Mouse (Mus musculus) CH12.LX (cell line): Measurements from ENCODE around the gene Tada1. TPM values are rescaled to one million over a fixed set of nuclear protein-coding genes. Genes with fewer than 3 reads are reported as not detected.

ENCODE experiments used
- DNase-seq: peaks from one replicate; pipeline ENCODE4 v3.0.0-alpha.2; 2013; ENCODE audit errors: extremely low read depth
- H3K27ac ChIP-seq: 2 replicates; pipeline ENCODE4 v1.5.1; 2012; ENCODE audit warnings: low read depth, mild to moderate bottlenecking, control low read depth, moderate library complexity; ENCODE audit not compliant: insufficient read depth
- H3K27me3 ChIP-seq: replicated peaks from 2 replicates; pipeline ENCODE3; 2012; ENCODE audit warnings: inconsistent platforms
- H3K36me3 ChIP-seq, 2 experiments: replicated peaks in 1 of 2; 2 replicates each; pipeline versions ENCODE3 to v1.6.1; 2012; ENCODE audit warnings: inconsistent platforms in 1 of 2, low read length in 1 of 2, mild to moderate bottlenecking in 1 of 2, mixed read lengths in 1 of 2, moderate library complexity in 1 of 2; ENCODE audit not compliant: control insufficient read depth in 1 of 2, insufficient read depth in 1 of 2
- H3K4me1 ChIP-seq, 2 experiments: 2 replicates each; pipeline ENCODE4 v1.6.1; 2012; ENCODE audit warnings: inconsistent platforms in 1 of 2, moderate library complexity in 1 of 2; ENCODE audit not compliant: insufficient read depth in 2 of 2, control insufficient read depth in 1 of 2
- H3K4me2 ChIP-seq: 2 replicates; pipeline ENCODE4 v1.6.1; 2012; ENCODE audit warnings: low read depth, mild to moderate bottlenecking, control low read depth; ENCODE audit not compliant: poor library complexity, insufficient read depth, severe bottlenecking
- H3K4me3 ChIP-seq, 3 experiments: fragments of 150-350 bp in 1 of 3; sonication (generic) in 1 of 3; replicated peaks in 1 of 3; 2 replicates each; pipeline versions ENCODE3 to v1.5.1; 2011 to 2012; ENCODE audit warnings: low read depth in 2 of 3, low read length in 2 of 3, mild to moderate bottlenecking in 2 of 3, moderate library complexity in 2 of 3, control low read depth in 1 of 3, improper control_type of control experiment in 1 of 3, inconsistent platforms in 1 of 3, mixed read lengths in 1 of 3; ENCODE audit not compliant: poor library complexity in 1 of 3
- H3K79me2 ChIP-seq: replicated peaks from 2 replicates; pipeline ENCODE4 v1.6.1; 2012; ENCODE audit warnings: mild to moderate bottlenecking, moderate library complexity; ENCODE audit not compliant: control insufficient read depth, poor library complexity, insufficient read depth, severe bottlenecking; ENCODE audit errors: extremely low read depth
- H3K9ac ChIP-seq: 2 replicates; pipeline ENCODE4 v1.6.1; 2012; ENCODE audit warnings: low read depth, mild to moderate bottlenecking, control low read depth, moderate library complexity; ENCODE audit not compliant: insufficient read depth
- H3K9me3 ChIP-seq: replicated peaks from 2 replicates; pipeline ENCODE3; 2012; ENCODE audit warnings: low read length, inconsistent platforms, mixed read lengths
- CTCF ChIP-seq, 2 experiments: IDR thresholded peaks in 1 of 2; conservative IDR thresholded peaks in 1 of 2; 2 replicates each; pipeline ENCODE4 v1.5.1; 2011 to 2012; ENCODE audit warnings: low read depth in 2 of 2, low read length in 2 of 2, improper control_type of control experiment in 1 of 2, inconsistent platforms in 1 of 2, mild to moderate bottlenecking in 1 of 2, moderate library complexity in 1 of 2
- E2F4 ChIP-seq: IDR thresholded peaks from 2 replicates; pipeline ENCODE4 v1.6.1; 2011; ENCODE audit warnings: low read depth, low read length, improper control_type of control experiment; ENCODE audit not compliant: insufficient replicate concordance
- ETS1 ChIP-seq: conservative IDR thresholded peaks from 2 replicates; pipeline ENCODE4 v1.6.1; 2012; ENCODE audit warnings: low read depth, mild to moderate bottlenecking, inconsistent platforms, low read length, improper control_type of control experiment, moderate library complexity
- GABPA ChIP-seq: IDR thresholded peaks from 2 replicates; pipeline ENCODE4 v1.6.1; 2012; ENCODE audit warnings: low read depth, low read length, improper control_type of control experiment, inconsistent platforms; ENCODE audit not compliant: insufficient replicate concordance
- JUND ChIP-seq: conservative IDR thresholded peaks from 2 replicates; pipeline ENCODE4 v1.6.1; 2011; ENCODE audit warnings: low read depth, low read length, improper control_type of control experiment
- KAT2A ChIP-seq: IDR thresholded peaks from 2 replicates; pipeline ENCODE4 v1.6.1; 2012; ENCODE audit warnings: low read length, improper control_type of control experiment, inconsistent platforms; ENCODE audit not compliant: insufficient replicate concordance
- MAX ChIP-seq: IDR thresholded peaks from 2 replicates; pipeline ENCODE4 v1.6.1; 2011; ENCODE audit warnings: low read length, improper control_type of control experiment
- MXI1 ChIP-seq: IDR thresholded peaks from 2 replicates; pipeline ENCODE4 v1.6.1; 2011; ENCODE audit warnings: mild to moderate bottlenecking, low read depth, low read length, improper control_type of control experiment
- MYC ChIP-seq: IDR thresholded peaks from 2 replicates; pipeline ENCODE4 v1.6.1; 2011; ENCODE audit warnings: low read depth, mild to moderate bottlenecking, improper control_type of control experiment, low read length
- PAX5 ChIP-seq: IDR thresholded peaks from 2 replicates; pipeline ENCODE4 v1.6.1; 2012; ENCODE audit warnings: low read length, inconsistent platforms, mixed read lengths
- POLR2A ChIP-seq: IDR thresholded peaks from 2 replicates; pipeline ENCODE4 v1.6.1; 2011; ENCODE audit warnings: low read depth, mild to moderate bottlenecking, improper control_type of control experiment, low read length
- POLR2AphosphoS2 ChIP-seq: IDR thresholded peaks from 2 replicates; pipeline ENCODE4 v1.6.1; 2011; ENCODE audit warnings: low read depth, low read length, improper control_type of control experiment
- RAD21 ChIP-seq: IDR thresholded peaks from 2 replicates; pipeline ENCODE4 v1.6.1; 2011; ENCODE audit warnings: low read depth, mild to moderate bottlenecking, low read length, improper control_type of control experiment, moderate library complexity
- SMC3 ChIP-seq: IDR thresholded peaks from 2 replicates; pipeline ENCODE4 v1.6.1; 2011; ENCODE audit warnings: low read depth, low read length, improper control_type of control experiment
- TBP ChIP-seq: conservative IDR thresholded peaks from 2 replicates; pipeline ENCODE4 v1.6.1; 2011; ENCODE audit warnings: low read depth, low read length, improper control_type of control experiment
- TCF12 ChIP-seq: IDR thresholded peaks from 2 replicates; pipeline ENCODE4 v1.6.1; 2014; ENCODE audit warnings: low read depth, mild to moderate bottlenecking, inconsistent platforms, low read length, improper control_type of control experiment
- UBTF ChIP-seq: IDR thresholded peaks from 2 replicates; pipeline ENCODE4 v1.6.1; 2012; ENCODE audit warnings: low read depth, mild to moderate bottlenecking, inconsistent platforms, low read length, improper control_type of control experiment, moderate library complexity
- USF1 ChIP-seq: IDR thresholded peaks from 2 replicates; pipeline ENCODE4 v1.6.1; 2014; ENCODE audit warnings: low read depth, mild to moderate bottlenecking, inconsistent platforms, low read length, improper control_type of control experiment
- USF2 ChIP-seq: conservative IDR thresholded peaks from 2 replicates; pipeline ENCODE4 v1.6.1; 2011; ENCODE audit warnings: low read depth, low read length, improper control_type of control experiment
- ZKSCAN1 ChIP-seq: IDR thresholded peaks from 2 replicates; pipeline ENCODE4 v1.6.1; 2012; ENCODE audit warnings: low read depth, inconsistent platforms, low read length, improper control_type of control experiment, borderline replicate concordance
- dilution Hi-C: fragments of 300-500 bp; cut with MboI; formaldehyde crosslinking; loops from 2 replicates; pipeline ENCODE4 v1.14.3; 2020; ENCODE audit warnings: low sequenced_read_pairs; ENCODE audit not compliant: extremely low pct_unique_long_range_greater_than_20kb, extremely low pct_ligation_motif_present
- in situ Hi-C: fragments of 300-500 bp; cut with MboI; formaldehyde crosslinking; loops from 3 replicates; pipeline ENCODE4 v1.14.3; 2019; ENCODE audit warnings: low sequenced_read_pairs, low pct_ligation_motif_present, low pct_unique_long_range_greater_than_20kb, mixed read lengths
- polyA plus RNA-seq: library from polyadenylated mRNA; unstranded; fragments of >175 nt; gene quantifications from 2 replicates; pipeline ENCODE4 v1.2.1, GENCODE M21; 2012; ENCODE audit warnings: low read depth; ENCODE audit not compliant: insufficient read length
- total RNA-seq, 2 experiments: library from RNA; depleted of rRNA; stranded (reverse); fragments of 300-350 nt in 1 of 2; fragments of >200 nt in 1 of 2; gene quantifications; 2 replicates each; pipeline ENCODE4 v1.2.3; 2012 to 2014

Tada1 gene
- total and polyA plus RNA-seq, 3 experiments, result 46.3 to 80.1 (median 49.6) TPM

GRCm38 (mm10) chr1:166389406-166390125 lies 10.7 kb downstream of the Tada1 start:
- Histone ChIP-seq H3K4me1 (no peaks in the 10 kb centered on the region), H3K4me2 (no peak overlapping the region), H3K9me3 (no peaks in the 10 kb centered on the region), H3K36me3 (peaks cover 54 to 95% of the 10 kb centered on the region in 2 experiments), H3K4me3 (no peak overlapping the region), H3K27ac (no peak overlapping the region), H3K79me2 (no peaks in the 10 kb centered on the region), H3K9ac (no peak overlapping the region), H3K27me3 (no peaks in the 10 kb centered on the region)
- no peak for TF ChIP-seq USF1
- TF ChIP-seq ETS1, result no peak
- TF ChIP-seq PAX5, result no peak
- no peak for TF ChIP-seq POLR2AphosphoS2
- DNase-seq, result no peak
- in situ Hi-C loops (loop anchor here (25.0 kb wide), 2 partner anchors 402 to 577 kb away; no protein-coding TSS in a partner anchor), dilution Hi-C loops (no loop called here)

- Histone ChIP-seq H3K27ac (no peak overlapping the region), H3K79me2 (no peaks in the 10 kb centered on the region; the same call in 1 of the 2 replicates)
- dilution Hi-C loops (no loop called here), in situ Hi-C loops (loop anchor here (25.0 kb wide), 2 partner anchors 404 to 579 kb away; no protein-coding TSS in a partner anchor)
- TF ChIP-seq MXI1 (no peak), UBTF (no peak), GABPA (no peak), USF2 (no peak), ZKSCAN1 (no peak), USF1 (no peak), JUND (no peak), ETS1 (no peak), E2F4 (no peak), POLR2A (no peak), KAT2A (no peak), TCF12 (no peak), MAX (no peak), CTCF (conservative IDR thresholded peaks at IDR 0.05 in 1 of 2, IDR thresholded peaks at IDR 0.05 in 1 of 2; ENCODE audit: low read depth in 2 of 2, low read length in 2 of 2) (no peak), MYC (no peak), TBP (no peak), SMC3 (no peak), RAD21 (no peak)
- TF ChIP-seq, all 38 proteins: peak for 0
- DNase-seq, result no peak
- H3K9ac ChIP-seq, result no peak overlapping the region
- H3K9me3 ChIP-seq, result no peaks in the 10 kb centered on the region
- H3K4me2 ChIP-seq, result no peak overlapping the region
- no peaks in the 10 kb centered on the region for H3K4me1 ChIP-seq
- H3K27me3 ChIP-seq, result no peaks in the 10 kb centered on the region
- peaks cover 48 to 93% of the 10 kb centered on the region in 2 experiments for H3K36me3 ChIP-seq
- H3K4me3 ChIP-seq, result no peak overlapping the region
These were observed 12.8 kb downstream of the Tada1 start for GRCm38 (mm10) chr1:166391671-166392070.
